Comparison of ENCODE assay signal across 20 mouse cellular contexts in the genomic region with DNA sequence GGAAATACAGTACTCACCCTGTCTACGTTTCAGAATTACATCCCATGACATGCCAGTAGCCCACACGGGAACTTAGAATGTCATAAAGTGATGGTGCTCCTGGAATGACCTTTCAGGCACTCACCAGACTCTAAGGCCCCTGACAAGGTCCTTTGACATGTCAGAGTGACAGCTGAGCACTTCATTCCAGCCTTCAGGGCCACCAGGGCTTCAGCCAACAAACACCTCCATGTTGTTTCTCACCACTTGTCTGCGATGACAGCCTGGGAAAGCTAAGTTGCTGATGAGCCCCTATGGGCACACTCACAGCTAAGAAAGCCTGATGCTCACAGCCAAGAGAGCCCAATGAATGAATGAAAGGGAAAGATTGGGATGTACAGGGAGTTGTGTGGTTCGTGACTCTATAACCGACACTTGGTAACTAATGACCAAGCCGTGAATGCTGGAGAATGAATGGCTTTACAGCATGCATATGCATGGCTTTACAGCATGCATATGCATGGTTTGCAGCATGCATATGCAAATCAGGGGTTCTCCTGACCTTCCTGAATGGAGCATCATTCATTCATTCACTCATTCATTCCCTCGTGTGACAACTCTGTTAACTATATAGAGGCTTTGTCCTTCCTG.
A peak's percentile ranks its signal among the peaks of the same experiment; 100 is the strongest.
DNase-seq lines count a peak whose midpoint lies in the region; ATAC-seq and TF ChIP-seq lines count a peak whose summit lies in the region.
"Had no signal": no experiment of that assay in that cellular context is flagged by ENCODE, and none has a peak within 500 bp of the region (broad histone marks: within the 10 kb centered on the region; RNA-seq: fewer than 3 reads in every experiment).

No protein-coding gene starts in this region.

- no peak for ATAC-seq in hindbrain, postnatal 0 days
- ATAC-seq in forebrain, embryonic 13.5 days: peak; percentile 85
- ATAC-seq in hindbrain, embryonic 11.5 days (ENCODE audit: low FRiP score): peak; percentile 90
- peak; percentile 81; the same call in 1 of the 2 replicates for ATAC-seq in neural tube, embryonic 13.5 days (ENCODE audit: low read depth)
- no peak for ATAC-seq in kidney, embryonic 16.5 days (ENCODE audit: low FRiP score, low TSS enrichment)
- ATAC-seq: intestine, embryonic 15.5 days had no signal

- H3K4me1 ChIP-seq in hindbrain, embryonic 10.5 days (replicated peaks): peaks cover 46% of the 10 kb centered on the region
- 0 out of 2 replicates have a peak, but pooled peaks cover under 1% of the 10 kb centered on the region for H3K4me1 ChIP-seq in hindbrain, postnatal 0 days (ENCODE audit: insufficient read depth, low read length)
- peaks cover 45% of the 10 kb centered on the region for H3K4me1 ChIP-seq in forebrain, embryonic 13.5 days
- no peaks in the 10 kb centered on the region; the same call in none of the 2 replicates for H3K4me1 ChIP-seq in hindbrain, embryonic 11.5 days (replicated peaks; ENCODE audit: control insufficient read depth, insufficient read depth, low read length)
- peaks cover 34% of the 10 kb centered on the region for H3K4me1 ChIP-seq in neural tube, embryonic 13.5 days (replicated peaks)
- no peaks in the 10 kb centered on the region for H3K4me1 ChIP-seq in kidney, embryonic 16.5 days (ENCODE audit: insufficient read depth, low read length)
- H3K4me1 ChIP-seq: intestine, embryonic 15.5 days; limb, embryonic 10.5 days had no signal

- peak overlapping the region; percentile 59; the same call in 1 of the 2 replicates for H3K27ac ChIP-seq in hindbrain, embryonic 10.5 days
- no peak overlapping the region for H3K27ac ChIP-seq in hindbrain, postnatal 0 days
- 0 out of 2 replicates have a peak overlapping the region, but pooled peaks have one; percentile 14 for H3K27ac ChIP-seq in forebrain, embryonic 13.5 days
- H3K27ac ChIP-seq in hindbrain, embryonic 11.5 days (ENCODE audit: low read depth, low read length): no peak overlapping the region
- peak overlapping the region; percentile 56 for H3K27ac ChIP-seq in neural tube, embryonic 13.5 days (replicated peaks)
- no peak overlapping the region for H3K27ac ChIP-seq in kidney, embryonic 16.5 days (ENCODE audit: low read length)
- H3K27ac ChIP-seq: embryonic facial prominence, embryonic 10.5 days; intestine, embryonic 15.5 days; kidney, postnatal 0 days; layer of hippocampus, adult 2 months; limb, embryonic 10.5 days; lung, embryonic 15.5 days; macrophage had no signal

- TF ChIP-seq CTCF in hindbrain, postnatal 0 days (IDR thresholded peaks at IDR 0.05; ENCODE audit: low read depth): no peak

- no peak overlapping the region for H3K9ac ChIP-seq in hindbrain, postnatal 0 days (replicated peaks; ENCODE audit: low read length)
- no peak overlapping the region for H3K9ac ChIP-seq in forebrain, embryonic 13.5 days
- no peak overlapping the region for H3K9ac ChIP-seq in hindbrain, embryonic 11.5 days (ENCODE audit: low read depth, low read length)
- H3K9ac ChIP-seq in neural tube, embryonic 13.5 days: no peak overlapping the region
- H3K9ac ChIP-seq in kidney, embryonic 16.5 days (replicated peaks; ENCODE audit: low read length): no peak overlapping the region
- H3K9ac ChIP-seq: intestine, embryonic 15.5 days; lung, embryonic 15.5 days had no signal

- WGBS in hindbrain, embryonic 10.5 days: 68% methylated on average over 7 of the region's 7 CpGs
- 46% methylated on average over 7 of the region's 7 CpGs for WGBS in hindbrain, postnatal 0 days
- WGBS in forebrain, embryonic 13.5 days: 50% methylated on average over 7 of the region's 7 CpGs
- WGBS in hindbrain, embryonic 11.5 days: 49% methylated on average over 7 of the region's 7 CpGs
- WGBS in neural tube, embryonic 13.5 days: 35% methylated on average over 7 of the region's 7 CpGs
- 77% methylated on average over 7 of the region's 7 CpGs for WGBS in kidney, embryonic 16.5 days

- H3K4me3 ChIP-seq in hindbrain, embryonic 10.5 days: no peak overlapping the region
- no peak overlapping the region for H3K4me3 ChIP-seq in hindbrain, postnatal 0 days (ENCODE audit: low read length)
- no peak overlapping the region for H3K4me3 ChIP-seq in forebrain, embryonic 13.5 days
- H3K4me3 ChIP-seq in hindbrain, embryonic 11.5 days (ENCODE audit: low read depth, low read length): no peak overlapping the region
- H3K4me3 ChIP-seq in neural tube, embryonic 13.5 days: no peak overlapping the region
- H3K4me3 ChIP-seq in kidney, embryonic 16.5 days (ENCODE audit: low read length): no peak overlapping the region
- H3K4me3 ChIP-seq: embryonic facial prominence, embryonic 10.5 days; intestine, embryonic 15.5 days; layer of hippocampus, adult 2 months; limb, embryonic 10.5 days; lung, embryonic 15.5 days had no signal

- H3K36me3 ChIP-seq in hindbrain, embryonic 10.5 days: no peaks in the 10 kb centered on the region
- H3K36me3 ChIP-seq in hindbrain, postnatal 0 days (ENCODE audit: insufficient read depth, low read length): no peaks in the 10 kb centered on the region; the same call in none of the 2 replicates
- H3K36me3 ChIP-seq in forebrain, embryonic 13.5 days (ENCODE audit: poor library complexity, severe bottlenecking): 0 out of 2 replicates have a peak, but pooled peaks cover under 1% of the 10 kb centered on the region
- no peaks in the 10 kb centered on the region for H3K36me3 ChIP-seq in hindbrain, embryonic 11.5 days (ENCODE audit: control insufficient read depth, insufficient read depth, low read length)
- peaks cover 21% of the 10 kb centered on the region for H3K36me3 ChIP-seq in neural tube, embryonic 13.5 days
- H3K36me3 ChIP-seq in kidney, embryonic 16.5 days (ENCODE audit: insufficient read depth, low read length): no peaks in the 10 kb centered on the region
- H3K36me3 ChIP-seq: embryonic facial prominence, embryonic 10.5 days; intestine, embryonic 15.5 days; limb, embryonic 10.5 days; lung, embryonic 15.5 days had no signal

- no peak for DNase-seq in hindbrain, embryonic 10.5 days (ENCODE audit: low spot score)
- DNase-seq in hindbrain, postnatal 0 days (ENCODE audit: low spot score): no peak
- DNase-seq in hindbrain, embryonic 11.5 days (ENCODE audit: low spot score): peak; percentile 52
- no peak for DNase-seq in adrenal gland, postnatal 4 days (ENCODE audit: low spot score in 2 of 2)
- DNase-seq: cerebellum, postnatal 10 days; gastrocnemius, postnatal 25 days; spleen, adult 18-20 months; thymus, adult 18-20 months had no signal

- no peak overlapping the region for H3K4me2 ChIP-seq in hindbrain, postnatal 0 days (ENCODE audit: low read depth, low read length)
- H3K4me2 ChIP-seq in forebrain, embryonic 13.5 days: no peak overlapping the region
- H3K4me2 ChIP-seq in hindbrain, embryonic 11.5 days (replicated peaks; ENCODE audit: low read depth, low read length): no peak overlapping the region
- no peak overlapping the region for H3K4me2 ChIP-seq in neural tube, embryonic 13.5 days
- H3K4me2 ChIP-seq in kidney, embryonic 16.5 days (replicated peaks; ENCODE audit: low read depth, low read length): no peak overlapping the region
- H3K4me2 ChIP-seq: heart, embryonic 11.5 days; intestine, embryonic 15.5 days; liver, embryonic 11.5 days; lung, embryonic 15.5 days had no signal

- H3K9me3 ChIP-seq in hindbrain, embryonic 10.5 days: no peaks in the 10 kb centered on the region
- no peaks in the 10 kb centered on the region for H3K9me3 ChIP-seq in hindbrain, postnatal 0 days (ENCODE audit: low read length)
- no peaks in the 10 kb centered on the region for H3K9me3 ChIP-seq in forebrain, embryonic 13.5 days (replicated peaks)
- H3K9me3 ChIP-seq in hindbrain, embryonic 11.5 days (ENCODE audit: control insufficient read depth, low read length): no peaks in the 10 kb centered on the region
- H3K9me3 ChIP-seq in neural tube, embryonic 13.5 days: no peaks in the 10 kb centered on the region
- H3K9me3 ChIP-seq in kidney, embryonic 16.5 days (ENCODE audit: low read length): no peaks in the 10 kb centered on the region
- H3K9me3 ChIP-seq: embryonic facial prominence, embryonic 10.5 days; intestine, embryonic 15.5 days; limb, embryonic 10.5 days; lung, embryonic 15.5 days had no signal

- H3K27me3 ChIP-seq in hindbrain, embryonic 10.5 days (ENCODE audit: insufficient read depth, poor library complexity, severe bottlenecking): peaks cover 3% of the 10 kb centered on the region; the same call in 1 of the 2 replicates
- H3K27me3 ChIP-seq in hindbrain, postnatal 0 days (ENCODE audit: insufficient read depth, low read length): no peaks in the 10 kb centered on the region
- no peaks in the 10 kb centered on the region for H3K27me3 ChIP-seq in forebrain, embryonic 13.5 days
- H3K27me3 ChIP-seq in hindbrain, embryonic 11.5 days (ENCODE audit: control insufficient read depth, insufficient read depth, low read length): no peaks in the 10 kb centered on the region
- no peaks in the 10 kb centered on the region for H3K27me3 ChIP-seq in neural tube, embryonic 13.5 days
- no peaks in the 10 kb centered on the region for H3K27me3 ChIP-seq in kidney, embryonic 16.5 days (ENCODE audit: insufficient read depth, low read length)
- H3K27me3 ChIP-seq: intestine, embryonic 15.5 days; lung, embryonic 15.5 days had no signal

Comparison
In these comparisons a context has a peak if more than half of its experiments do, and no peak if none do; other contexts are left out.
1. H3K27ac ChIP-seq: peak in hindbrain, embryonic 10.5 days (single experiment), forebrain, embryonic 13.5 days (single experiment) and neural tube, embryonic 13.5 days (single experiment); none in hindbrain, postnatal 0 days (single experiment), hindbrain, embryonic 11.5 days (single experiment) and kidney, embryonic 16.5 days (single experiment).
2. ATAC-seq: peak in forebrain, embryonic 13.5 days (single experiment), hindbrain, embryonic 11.5 days (single experiment) and neural tube, embryonic 13.5 days (single experiment); none in hindbrain, postnatal 0 days (single experiment) and kidney, embryonic 16.5 days (single experiment).